Mouse (Mus musculus) limb, embryonic 11.5 days (tissue): ENCODE results near the gene Myg1. TPM values are rescaled to one million over a fixed set of nuclear protein-coding genes. Genes with fewer than 3 reads are reported as not detected.
"Not testable (repeated sequence)": the region's sequence is repeated elsewhere in the genome, so short reads cannot be mapped to it uniquely, and the experiment has no call there.

ENCODE experiments used
- ATAC-seq: fragments of 200-750 bp; cut with Nextera tagmentation; 2 replicates; pipeline ENCODE4 v1.8.0; 2017; ENCODE audit warnings: low read depth; ENCODE audit not compliant: insufficient number of reproducible peaks, low FRiP score, low TSS enrichment
- DNase-seq: peaks from one replicate; pipeline ENCODE4 v3.0.0-alpha.2; 2015; ENCODE audit warnings: low spot score
- H3K27ac ChIP-seq: fragments of 300-500 bp; sonication (generic); replicated peaks from 2 replicates; pipeline ENCODE4 v1.5.1; 2014; ENCODE audit warnings: low read depth, mild to moderate bottlenecking, low read length
- H3K27me3 ChIP-seq: fragments of 300-500 bp; sonication (generic); 2 replicates; pipeline ENCODE4 v1.6.1; 2014; ENCODE audit warnings: mild to moderate bottlenecking, low read length, mixed read lengths; ENCODE audit not compliant: control insufficient read depth, insufficient read depth
- H3K36me3 ChIP-seq: fragments of 300-500 bp; sonication (generic); 2 replicates; pipeline ENCODE4 v1.6.1; 2014; ENCODE audit warnings: mild to moderate bottlenecking, low read length, moderate library complexity, mixed read lengths; ENCODE audit not compliant: control insufficient read depth, insufficient read depth
- H3K4me1 ChIP-seq: fragments of 300-500 bp; sonication (generic); 2 replicates; pipeline ENCODE4 v1.6.1; 2014; ENCODE audit warnings: low read length, mixed read lengths; ENCODE audit not compliant: control insufficient read depth, insufficient read depth
- H3K4me2 ChIP-seq: fragments of 300-500 bp; sonication (generic); 2 replicates; pipeline ENCODE4 v1.6.1; 2014; ENCODE audit warnings: low read depth, mild to moderate bottlenecking, moderate library complexity; ENCODE audit not compliant: severe bottlenecking
- H3K4me3 ChIP-seq: fragments of 300-500 bp; sonication (generic); 2 replicates; pipeline ENCODE4 v1.5.1; 2014; ENCODE audit warnings: low read depth, low read length
- H3K9ac ChIP-seq: fragments of 300-500 bp; sonication (generic); 2 replicates; pipeline ENCODE4 v1.6.1; 2014; ENCODE audit warnings: mild to moderate bottlenecking, low read length
- H3K9me3 ChIP-seq: fragments of 300-500 bp; sonication (generic); 2 replicates; pipeline ENCODE4 v1.6.1; 2016; ENCODE audit warnings: low read length; ENCODE audit not compliant: control insufficient read depth
- WGBS: fragments of 180-500 bp; shearing (Covaris S2); extraction: QIAGEN DNeasy Blood & Tissue Kit; methylation state at CpG from one replicate; pipeline ENCODE4 v1.1.7; 2014; 5-methylcytosine and 5-hydroxymethylcytosine counted together
- polyA plus RNA-seq: library from polyadenylated mRNA; unstranded; fragments of >200 nt; fragmentation: Nextera tagmentation; extraction: Ambion mirVana; gene quantifications from 2 replicates; pipeline ENCODE4 v1.2.1, GENCODE M21; 2014

Myg1 gene
- polyA plus RNA-seq, 1 experiment from 2014 or later, result 122 TPM

DNA sequence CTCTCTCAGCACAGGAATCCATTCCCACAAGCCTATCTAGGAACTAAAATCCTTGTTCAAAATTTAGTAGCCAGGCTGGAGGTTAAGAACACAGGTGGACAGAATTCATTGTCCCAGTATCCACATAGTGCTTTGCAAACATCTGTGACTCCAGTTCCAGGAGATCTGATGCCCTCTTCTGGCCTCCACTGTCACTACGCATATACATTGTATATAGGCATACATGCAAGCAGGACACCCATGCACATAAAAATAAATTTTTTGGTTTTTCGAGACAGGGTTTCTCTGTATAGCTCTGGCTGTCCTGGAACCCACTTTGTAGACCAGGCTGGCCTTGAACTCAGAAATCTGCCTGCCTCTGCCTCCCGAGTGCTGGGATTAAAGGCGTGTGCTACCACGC is 4.4 kb downstream of the Myg1 start:
- Histone ChIP-seq H3K36me3 (peaks cover 31% of the 10 kb centered on the region), H3K4me1 (peaks cover 11% of the 10 kb centered on the region)
- WGBS, result 91% methylated on average over 5 of the region's 5 CpGs
- not testable (repeated sequence) for H3K4me2 ChIP-seq, ATAC-seq, H3K4me3 ChIP-seq, H3K9me3 ChIP-seq, H3K9ac ChIP-seq, H3K27me3 ChIP-seq, H3K27ac ChIP-seq
- DNase-seq, result peak; percentile 51

DNA sequence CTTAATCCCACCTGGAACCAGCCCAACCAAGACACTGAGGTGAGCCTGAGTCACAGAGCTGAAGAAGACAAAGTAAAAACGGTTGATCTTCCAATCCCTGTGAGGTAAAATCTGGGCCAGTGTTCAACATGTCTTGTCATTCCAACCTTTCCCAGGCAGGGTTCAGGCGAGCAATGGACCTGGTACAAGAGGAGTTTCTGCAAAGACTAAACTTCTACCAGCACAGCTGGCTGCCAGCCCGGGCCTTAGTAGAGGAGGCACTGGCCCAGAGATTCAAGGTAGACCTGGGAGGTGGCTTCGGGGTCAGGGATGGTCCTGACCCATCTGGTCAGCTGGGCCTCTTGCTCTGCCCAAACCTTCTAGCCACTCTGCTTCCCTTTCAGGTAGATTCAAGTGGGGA is 5.4 kb downstream of the Myg1 start:
- 87% methylated on average over 4 of the region's 4 CpGs for WGBS
- Histone ChIP-seq H3K27ac (no peak overlapping the region), H3K4me3 (no peak overlapping the region), H3K27me3 (no peaks in the 10 kb centered on the region), H3K4me2 (no peak overlapping the region), H3K36me3 (peaks cover 31% of the 10 kb centered on the region), H3K4me1 (peaks cover 11% of the 10 kb centered on the region), H3K9me3 (no peaks in the 10 kb centered on the region), H3K9ac (no peak overlapping the region)
- DNase-seq, result no peak
- ATAC-seq, result no peak

DNA sequence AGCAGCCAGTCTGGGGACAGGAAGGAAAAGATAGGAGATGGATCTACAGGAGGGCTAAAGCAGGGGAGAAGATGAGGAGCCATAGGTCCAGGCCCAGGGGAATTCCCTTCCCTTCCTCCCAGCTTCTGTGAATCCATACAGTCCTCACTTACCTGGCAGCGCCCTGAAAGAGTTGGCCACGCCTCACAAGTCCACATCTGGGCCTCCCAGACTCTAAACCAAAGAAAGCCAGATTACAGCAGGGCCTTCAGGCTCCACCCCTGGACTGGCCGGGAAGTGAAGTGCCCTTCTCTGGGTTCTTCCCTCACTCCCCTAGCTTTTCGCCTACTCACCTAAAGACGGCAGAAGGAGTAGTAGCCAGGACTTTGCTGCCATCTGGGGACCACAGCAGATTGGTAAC is 8.1 kb downstream of the Myg1 start:
- Histone ChIP-seq H3K4me2 (no peak overlapping the region), H3K9me3 (no peaks in the 10 kb centered on the region), H3K27me3 (no peaks in the 10 kb centered on the region), H3K27ac (no peak overlapping the region), H3K4me1 (no peaks in the 10 kb centered on the region), H3K9ac (no peak overlapping the region), H3K4me3 (no peak overlapping the region), H3K36me3 (peaks cover 28% of the 10 kb centered on the region)
- ATAC-seq (no peak), DNase-seq (no peak)
- 52% methylated on average over 5 of the region's 5 CpGs for WGBS

DNA sequence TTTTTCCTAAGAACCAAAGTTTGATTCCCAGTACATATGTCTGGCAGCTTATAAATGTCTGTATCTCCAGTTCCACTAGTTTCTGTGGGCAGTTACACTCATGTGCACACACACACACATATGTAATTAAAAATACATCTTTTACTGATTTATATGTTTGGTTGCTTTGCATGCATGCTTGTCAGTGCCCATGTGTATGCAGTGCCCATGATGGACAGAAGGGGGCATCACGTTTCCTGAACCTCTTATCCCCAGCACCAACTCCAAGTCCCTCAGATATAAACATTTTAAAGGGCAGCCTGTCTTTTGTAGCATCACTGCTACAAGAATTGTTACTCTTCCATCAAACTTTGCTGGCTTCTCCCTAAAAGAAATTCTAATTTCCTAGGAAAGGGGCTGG is 10.1 kb downstream of the Myg1 start:
- H3K36me3 ChIP-seq, result peaks cover 27% of the 10 kb centered on the region
- no peaks in the 10 kb centered on the region for H3K27me3 ChIP-seq
- no peaks in the 10 kb centered on the region for H3K9me3 ChIP-seq
- WGBS, result 21% methylated on average over 1 of the region's 1 CpGs
- H3K4me2 ChIP-seq, result no peak overlapping the region
- no peak overlapping the region for H3K9ac ChIP-seq
- H3K4me1 ChIP-seq, result no peaks in the 10 kb centered on the region
- no peak for ATAC-seq
- H3K4me3 ChIP-seq, result no peak overlapping the region
- DNase-seq, result peak; percentile 69
- H3K27ac ChIP-seq, result no peak overlapping the region

DNA sequence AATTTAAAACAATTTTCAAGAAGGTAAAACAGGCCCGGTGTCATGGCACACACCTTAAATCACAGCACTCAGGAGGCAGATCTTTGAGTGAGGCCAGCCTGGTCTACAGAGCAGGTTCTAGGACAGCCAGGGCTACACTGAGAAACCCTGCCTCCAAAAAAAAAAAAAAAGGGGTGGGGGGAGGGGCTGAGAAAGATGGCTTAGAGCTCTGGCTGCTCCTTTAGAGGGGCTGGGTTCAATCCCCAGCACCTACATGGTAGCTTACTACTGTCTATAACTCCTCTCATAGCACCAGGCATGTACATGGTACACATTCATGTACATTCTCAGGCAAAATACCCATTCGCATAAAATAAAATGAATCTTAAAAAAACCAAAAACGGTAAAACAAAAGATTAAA is 13.0 kb downstream of the Myg1 start:
- no peak overlapping the region for H3K9ac ChIP-seq
- H3K9me3 ChIP-seq, result no peaks in the 10 kb centered on the region
- H3K4me3 ChIP-seq, result no peak overlapping the region
- no peaks in the 10 kb centered on the region for H3K27me3 ChIP-seq
- DNase-seq (no peak), ATAC-seq (no peak)
- no peaks in the 10 kb centered on the region for H3K4me1 ChIP-seq
- H3K36me3 ChIP-seq, result peaks cover 11% of the 10 kb centered on the region
- H3K27ac ChIP-seq, result no peak overlapping the region
- 98% methylated on average over 3 of the region's 3 CpGs for WGBS
- H3K4me2 ChIP-seq, result no peak overlapping the region

GRCm38 (mm10) chr15:102346444-102346843 is 14.9 kb downstream of the Myg1 start:
- 71% methylated on average over 4 of the region's 4 CpGs for WGBS
- Histone ChIP-seq H3K27me3 (no peaks in the 10 kb centered on the region), H3K9me3 (no peaks in the 10 kb centered on the region), H3K4me2 (no peak overlapping the region), H3K4me1 (peaks cover 8% of the 10 kb centered on the region; the same call in 1 of the 2 replicates), H3K4me3 (no peak overlapping the region), H3K36me3 (peaks cover 11% of the 10 kb centered on the region), H3K27ac (no peak overlapping the region), H3K9ac (no peak overlapping the region)
- ATAC-seq, result no peak
- no peak for DNase-seq

DNA sequence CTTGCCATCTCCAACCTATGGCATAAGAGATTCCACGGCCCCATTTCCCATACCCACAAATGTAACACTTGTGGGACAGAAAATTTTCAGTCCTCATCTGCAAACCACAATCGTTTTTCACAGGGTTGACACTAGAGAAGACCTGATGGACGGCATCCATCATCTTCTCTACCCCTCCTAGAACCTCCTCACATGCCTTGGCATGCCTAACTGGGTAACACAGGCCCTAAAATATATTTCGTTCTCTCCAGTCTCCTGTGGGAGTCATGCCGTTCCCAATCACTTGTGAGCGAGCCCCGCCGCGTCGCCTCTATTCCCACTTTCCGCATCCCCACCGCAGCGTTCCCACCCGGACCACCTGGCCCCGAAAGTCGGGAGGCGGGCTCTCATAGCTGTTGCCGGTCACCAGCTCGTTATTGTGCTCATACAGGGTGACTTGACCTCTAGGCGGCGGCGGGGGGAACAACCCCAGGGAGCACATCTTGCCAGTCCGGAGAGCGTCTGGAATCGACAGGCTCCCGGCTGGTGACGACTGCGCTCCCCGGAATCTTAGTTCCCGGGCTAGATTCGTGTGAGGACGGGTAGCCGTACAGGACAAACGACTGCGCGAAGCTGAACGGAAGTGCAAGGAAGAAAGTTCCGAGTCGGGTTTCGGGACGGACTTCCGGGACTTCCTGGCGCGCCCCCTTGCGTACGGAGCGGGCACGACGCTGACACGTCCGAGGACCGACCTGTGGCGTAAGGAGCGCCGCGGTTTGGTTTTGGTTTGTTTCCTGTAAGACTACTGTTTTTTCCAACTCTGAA is 18.8 kb downstream of the Myg1 start, which contains the start of gene Aaas:
Aaas (minus strand) TSS at position 634 of the 804 bp plus-strand sequence.
- H3K4me2 ChIP-seq, result peak within 1 kb of the TSS; percentile 86
- WGBS, result under 1% methylated on average over 56 of the region's 56 CpGs
- peak; percentile 79 for ATAC-seq

GRCm38 (mm10) chr15:102350942-102351291 is 19.4 kb downstream of the Myg1 start:
- Histone ChIP-seq H3K36me3 (no peaks in the 10 kb centered on the region; the same call in 1 of the 2 replicates), H3K9me3 (no peaks in the 10 kb centered on the region), H3K4me1 (peaks cover 12% of the 10 kb centered on the region), H3K4me3 (peak overlapping the region; percentile 90), H3K9ac (peak overlapping the region; percentile 57), H3K27ac (0 out of 2 replicates have a peak overlapping the region, but pooled peaks have one; percentile 26), H3K4me2 (peak overlapping the region; percentile 86), H3K27me3 (no peaks in the 10 kb centered on the region)
- DNase-seq (no peak), ATAC-seq (peak; percentile 4; the same call in 1 of the 2 replicates)
- 11% methylated on average over 11 of the region's 11 CpGs for WGBS

More for the DNA sequence above, 18.8 kb downstream of the Myg1 start, which contains the start of gene Aaas:
- no peaks in the 10 kb centered on the region for H3K27me3 ChIP-seq
- H3K9me3 ChIP-seq, result no peaks in the 10 kb centered on the region
- peaks cover 8% of the 10 kb centered on the region; the same call in 1 of the 2 replicates for H3K4me1 ChIP-seq
- peak within 1 kb of the TSS; percentile 89 for H3K9ac ChIP-seq
- H3K36me3 ChIP-seq, result peaks cover 4% of the 10 kb centered on the region; the same call in 1 of the 2 replicates
- H3K27ac ChIP-seq, result peak within 1 kb of the TSS; percentile 65; the same call in 1 of the 2 replicates
- peak; percentile 98 for DNase-seq
- peak within 1 kb of the TSS; percentile 90 for H3K4me3 ChIP-seq
